Mouse (Mus musculus) heart, adult 18-20 months (tissue): ENCODE data around the gene Mtch1. TPM values are rescaled to one million over a fixed set of nuclear protein-coding genes. Genes with fewer than 3 reads are reported as not detected.

Source experiments
- DNase-seq, 2 experiments: peaks; one replicate each; pipeline ENCODE4 v3.0.0; 2021 to 2022; ENCODE audit warnings: mixed read lengths in 1 of 2
- total RNA-seq, 2 experiments: library from RNA; stranded (reverse); gene quantifications; 2 replicates each; pipeline ENCODE4 v1.2.3; 2021

The Mtch1 gene
- total RNA-seq, 2 experiments from 2014 or later, result 193 to 203 TPM

DNA sequence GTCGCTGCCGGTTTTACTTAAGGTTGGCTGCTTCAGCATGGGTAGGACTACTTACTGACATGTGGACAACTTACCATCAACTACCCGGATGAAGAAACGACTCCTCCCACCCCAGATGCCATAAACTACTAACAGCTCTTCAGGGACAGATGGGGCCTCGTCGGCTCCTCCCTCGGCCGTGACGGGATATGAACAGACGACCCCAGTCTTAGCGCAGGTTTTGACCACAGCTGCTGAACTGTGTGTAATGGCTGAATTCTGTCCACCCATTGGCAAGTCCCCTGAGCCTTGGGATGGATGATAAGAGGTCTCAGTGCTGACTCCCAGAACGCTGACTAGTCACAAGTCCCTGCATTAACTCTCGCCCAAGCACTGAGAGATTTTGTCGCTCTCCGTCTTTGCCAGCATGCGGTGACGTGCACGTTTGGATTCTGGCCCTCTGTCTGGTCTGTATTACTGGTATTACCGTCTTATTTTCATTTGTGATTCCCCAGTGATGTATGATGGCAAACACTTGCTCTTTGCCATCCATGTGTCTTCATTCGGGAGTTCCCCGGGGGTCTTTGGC lies 37.6 kb downstream of the Mtch1 start:
- peak; percentile 51 to 66 for DNase-seq

DNA sequence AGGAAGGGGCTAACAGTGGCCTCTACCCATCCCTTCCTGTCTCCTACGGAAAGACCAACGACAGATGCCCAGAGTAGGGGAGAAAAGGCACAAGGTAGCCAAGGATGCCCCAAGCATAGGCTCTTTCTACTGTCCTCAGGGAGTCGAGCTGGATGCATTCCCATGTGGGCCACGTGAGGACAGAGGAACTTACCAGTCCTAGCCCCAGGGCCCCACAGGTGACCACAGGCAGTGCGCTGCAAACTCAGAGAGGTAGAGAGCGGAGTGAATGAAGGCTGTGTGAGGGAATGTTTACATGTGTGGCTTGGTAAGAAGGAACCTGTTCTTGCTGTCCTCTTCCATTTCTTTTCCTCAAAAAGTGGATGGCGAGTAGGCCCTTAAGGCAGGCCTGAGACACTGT lies 41.9 kb downstream of the Mtch1 start:
- DNase-seq, result peak in 1 of 2 experiments; percentile 39

DNA sequence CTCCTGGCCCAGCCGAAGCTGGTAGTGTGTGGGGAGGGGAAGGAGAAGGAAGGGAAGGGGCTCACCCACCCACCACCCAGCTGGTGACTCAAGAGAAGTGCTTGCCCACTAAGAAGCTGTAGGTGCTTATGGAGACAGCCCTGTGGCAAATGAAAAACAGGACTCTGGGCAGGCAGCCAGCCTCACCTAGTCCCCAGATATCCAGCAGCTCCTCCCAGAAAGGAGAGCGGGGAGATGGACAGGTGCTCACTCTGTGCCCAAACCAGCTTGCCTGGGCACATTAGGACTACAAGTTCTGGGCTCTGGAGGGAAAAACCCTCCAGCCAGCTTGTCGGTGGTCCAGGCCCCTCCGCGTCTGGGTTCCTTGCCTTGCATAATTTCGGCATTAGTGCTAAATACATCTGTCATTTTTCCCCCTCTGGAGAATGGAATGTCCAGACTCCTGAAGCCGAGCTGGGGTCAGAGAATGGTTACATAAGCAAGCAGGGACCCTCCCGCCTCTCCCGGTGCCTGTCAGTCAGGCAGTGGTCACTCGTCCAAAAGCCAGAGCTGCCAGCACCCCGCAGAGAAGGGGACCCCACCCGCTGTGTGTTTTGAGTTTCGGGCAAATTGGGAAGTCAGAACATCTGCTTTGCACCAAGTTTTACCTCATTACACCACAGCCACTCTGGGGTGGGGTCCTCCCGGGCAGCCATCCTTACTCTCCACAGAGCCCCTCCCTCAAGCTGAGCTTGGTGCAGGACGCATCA lies 42.5 kb downstream of the Mtch1 start:
- peak; percentile 72 to 74 for DNase-seq

DNA sequence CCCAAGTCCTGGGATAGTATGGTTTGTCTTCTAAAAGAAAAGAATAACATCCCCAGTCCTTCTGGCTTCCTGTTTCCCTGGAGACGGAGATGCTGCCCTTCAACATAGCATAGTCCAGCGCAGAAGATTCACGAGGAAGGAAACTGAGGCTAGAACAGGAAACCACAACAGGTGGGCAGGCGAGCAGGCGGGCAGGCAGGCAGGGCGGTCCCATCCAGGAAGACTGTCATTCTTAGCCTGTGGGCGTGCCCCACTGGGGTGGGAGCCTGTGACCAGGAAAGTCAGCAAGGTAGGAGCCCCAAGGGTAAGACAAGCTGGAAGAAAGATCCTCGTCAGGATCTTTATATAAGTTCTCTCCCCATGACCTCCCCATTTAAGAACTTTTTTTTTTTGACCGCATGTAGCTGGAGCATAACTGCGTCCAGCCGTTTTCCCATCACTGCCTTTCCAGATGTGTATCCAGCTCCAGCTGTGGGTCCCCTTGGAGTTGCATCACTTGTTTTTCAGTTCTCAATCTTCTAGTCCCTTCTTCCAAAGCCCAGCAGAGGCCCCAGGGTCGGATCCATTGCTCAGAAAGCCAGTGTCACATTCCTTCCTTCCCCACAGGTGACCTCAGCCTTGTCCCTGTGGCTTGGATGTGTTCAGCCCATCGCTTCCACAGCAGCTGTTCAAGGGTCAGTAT lies 43.2 kb downstream of the Mtch1 start:
- DNase-seq, result peak; percentile 65 to 74

DNA sequence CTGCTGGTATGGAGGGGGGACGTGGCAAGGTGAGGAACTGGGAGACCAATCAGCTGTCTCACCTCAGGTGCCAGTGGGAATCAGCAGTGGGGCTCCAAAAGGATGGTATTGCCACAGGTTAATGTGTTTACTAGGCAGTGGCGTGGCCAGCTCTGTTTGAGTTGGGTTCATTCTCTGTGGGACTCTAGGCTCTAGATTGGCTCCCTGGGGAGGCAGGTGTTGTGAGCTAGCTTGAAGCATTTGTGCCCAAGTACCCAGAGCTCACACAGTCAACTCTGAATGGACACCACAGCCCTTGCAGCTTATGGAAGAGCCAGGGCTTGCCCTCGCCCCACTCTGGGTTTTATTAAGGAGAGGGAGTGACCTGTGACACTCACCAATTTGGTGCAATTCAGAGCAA lies 43.9 kb downstream of the Mtch1 start:
- no peak for DNase-seq

DNA sequence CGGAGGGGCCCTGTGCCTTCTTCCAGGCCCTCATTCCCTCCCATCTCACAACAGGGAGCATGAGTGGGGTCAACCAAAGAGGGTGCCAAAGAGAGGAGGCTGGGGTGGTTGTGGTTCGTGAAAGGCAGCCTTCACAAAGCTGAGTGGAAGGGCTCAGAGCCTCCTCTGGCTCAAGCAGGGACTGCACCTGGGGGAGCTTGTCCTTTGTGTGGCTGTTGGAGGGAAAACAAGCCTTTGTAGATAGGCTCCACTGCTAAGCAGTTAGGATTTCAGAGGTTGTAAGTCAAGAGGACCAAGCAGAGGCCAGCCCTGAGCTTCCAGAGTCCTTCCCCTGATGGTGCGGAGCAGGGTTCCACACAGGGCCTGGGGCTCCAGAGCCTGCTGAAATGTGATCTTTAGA lies 44.6 kb downstream of the Mtch1 start:
- no peak for DNase-seq

DNA sequence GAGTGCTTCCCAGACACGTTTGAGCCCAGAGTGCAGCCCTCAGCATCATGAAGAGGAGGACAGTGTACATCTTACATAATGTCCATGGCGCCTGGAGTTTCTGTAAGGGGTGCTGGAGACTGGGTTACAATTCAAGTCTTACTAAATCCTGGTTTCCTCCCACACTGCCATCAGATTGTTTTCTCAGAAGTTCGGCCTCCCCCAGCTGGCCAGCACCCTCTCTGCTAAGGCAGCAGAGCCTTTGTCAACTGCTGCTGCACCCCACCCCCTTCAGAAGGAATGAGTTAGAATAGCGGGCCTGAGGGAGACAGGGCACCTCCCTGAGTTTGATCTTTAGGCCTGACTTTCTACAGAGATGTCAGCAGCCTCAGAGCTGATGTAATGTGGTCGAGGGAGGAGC lies 45.6 kb downstream of the Mtch1 start:
- DNase-seq, result peak; percentile 54 to 67

DNA sequence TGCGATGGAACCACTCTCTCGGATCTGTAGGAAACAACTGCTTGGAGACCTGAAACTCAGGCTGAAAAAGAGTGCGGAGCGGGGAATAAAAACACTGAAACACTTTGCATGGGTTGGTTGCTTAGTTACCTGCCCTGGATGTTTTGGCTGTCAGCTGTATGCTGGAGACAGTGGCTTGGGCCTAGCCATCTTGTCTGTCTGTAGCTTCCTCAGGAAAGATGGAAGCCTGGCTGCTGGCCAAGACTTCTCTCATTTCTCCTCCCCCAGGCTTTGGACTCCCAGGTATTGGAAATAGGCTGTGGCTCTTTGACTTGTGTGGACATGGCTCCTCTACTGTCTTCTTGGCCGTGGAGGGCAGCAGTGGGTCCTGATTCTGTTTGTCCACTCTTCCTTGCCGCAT lies 46.3 kb downstream of the Mtch1 start:
- no peak for DNase-seq

DNA sequence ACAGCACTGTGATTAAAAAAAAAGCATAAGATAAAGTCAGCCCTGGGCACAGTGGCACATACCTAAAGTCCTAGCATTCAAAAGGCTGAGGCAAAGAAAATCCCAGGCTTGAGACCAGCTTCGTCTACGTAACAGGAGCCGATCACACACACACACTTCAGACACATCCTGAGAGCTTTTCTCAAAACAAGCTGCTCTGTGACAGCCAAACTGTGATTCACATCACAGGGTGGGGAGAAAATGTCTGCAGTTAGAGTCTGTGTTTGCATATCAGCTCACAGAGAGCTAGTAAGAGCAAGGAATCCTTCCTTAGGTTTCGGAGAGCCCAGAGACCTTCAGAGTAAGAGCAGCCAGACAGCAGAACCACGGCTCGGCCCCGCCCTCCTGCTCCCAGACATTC lies 46.8 kb downstream of the Mtch1 start:
- DNase-seq, result no peak

DNA sequence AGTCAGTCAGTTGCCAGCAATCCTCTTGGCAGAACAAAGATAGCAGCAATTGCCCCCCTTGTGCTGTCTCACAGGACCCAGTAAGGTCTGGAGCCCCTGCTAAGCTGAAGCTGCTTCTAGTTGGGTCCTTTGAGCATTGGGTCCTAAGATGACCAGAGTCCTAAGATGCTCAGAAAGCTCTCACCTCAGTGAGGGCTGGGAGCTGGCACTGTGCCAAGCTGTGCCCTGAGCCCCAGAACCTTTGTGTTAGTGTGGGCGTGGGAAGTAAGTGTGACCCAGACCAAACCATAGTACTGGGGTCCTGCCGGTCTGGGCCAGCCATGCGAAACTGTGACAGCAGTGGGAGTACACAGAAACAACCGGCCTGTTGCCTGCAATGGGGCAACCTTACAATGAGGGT lies 48.5 kb downstream of the Mtch1 start:
- no peak for DNase-seq

DNA sequence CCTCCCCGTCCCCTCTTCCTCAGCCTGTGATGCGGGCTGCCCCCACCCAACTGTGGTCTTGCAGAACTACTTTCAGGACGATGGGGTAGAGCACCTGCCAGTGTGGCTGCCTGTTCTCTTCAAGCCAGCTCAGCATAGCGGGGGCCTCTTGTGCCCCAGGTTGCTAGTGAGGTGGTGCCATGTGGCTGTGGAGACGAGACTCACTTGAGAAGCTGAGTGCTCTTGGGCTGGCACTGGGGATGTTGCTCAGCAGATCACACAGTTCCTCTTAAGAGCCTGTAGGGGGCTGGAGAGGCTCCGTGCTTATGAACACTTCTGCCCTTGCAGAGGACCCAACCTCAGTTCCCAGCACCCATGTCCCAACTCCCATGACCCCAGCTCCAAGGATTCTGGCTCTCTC lies 49.9 kb downstream of the Mtch1 start:
- no peak for DNase-seq

DNA sequence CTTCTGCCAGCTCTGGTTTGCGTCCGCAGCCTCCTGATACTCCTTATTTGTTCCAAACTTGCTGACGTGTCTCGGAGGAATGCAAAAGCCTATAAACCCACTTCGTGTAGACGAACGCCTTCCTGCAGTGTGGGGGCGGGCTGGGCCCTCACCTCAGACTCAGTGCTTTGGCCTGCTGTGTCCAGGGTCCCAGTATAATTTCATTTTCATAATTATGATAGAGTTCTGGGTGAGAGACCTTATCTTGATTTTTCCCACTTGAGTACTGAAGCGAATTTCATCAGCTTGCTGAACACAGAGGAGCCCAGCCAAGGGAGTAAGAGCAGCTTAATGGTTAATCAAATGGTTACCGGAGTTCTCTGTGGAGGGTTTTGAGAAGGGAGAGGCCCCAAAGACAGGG lies 50.4 kb downstream of the Mtch1 start:
- no peak for DNase-seq

DNA sequence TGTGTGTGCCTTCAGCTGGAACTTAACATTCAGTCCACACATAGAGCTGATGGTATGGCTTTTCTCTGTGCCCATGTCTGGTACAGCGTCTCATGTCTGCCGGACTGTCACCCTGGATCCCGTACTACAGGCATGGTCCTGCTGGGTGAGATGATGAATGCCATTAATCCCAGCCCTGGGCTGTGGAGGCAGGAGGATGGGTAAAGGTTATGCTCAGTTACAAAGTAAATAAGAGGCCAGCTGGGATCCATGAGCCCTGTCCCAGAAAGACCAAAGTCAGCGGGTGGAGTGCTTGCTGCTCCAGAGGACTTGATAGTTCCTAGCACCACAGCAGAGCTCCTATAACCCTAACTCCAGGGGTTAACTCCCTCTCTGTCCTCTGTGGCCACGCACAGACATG lies 51.9 kb downstream of the Mtch1 start:
- DNase-seq, result no peak

DNA sequence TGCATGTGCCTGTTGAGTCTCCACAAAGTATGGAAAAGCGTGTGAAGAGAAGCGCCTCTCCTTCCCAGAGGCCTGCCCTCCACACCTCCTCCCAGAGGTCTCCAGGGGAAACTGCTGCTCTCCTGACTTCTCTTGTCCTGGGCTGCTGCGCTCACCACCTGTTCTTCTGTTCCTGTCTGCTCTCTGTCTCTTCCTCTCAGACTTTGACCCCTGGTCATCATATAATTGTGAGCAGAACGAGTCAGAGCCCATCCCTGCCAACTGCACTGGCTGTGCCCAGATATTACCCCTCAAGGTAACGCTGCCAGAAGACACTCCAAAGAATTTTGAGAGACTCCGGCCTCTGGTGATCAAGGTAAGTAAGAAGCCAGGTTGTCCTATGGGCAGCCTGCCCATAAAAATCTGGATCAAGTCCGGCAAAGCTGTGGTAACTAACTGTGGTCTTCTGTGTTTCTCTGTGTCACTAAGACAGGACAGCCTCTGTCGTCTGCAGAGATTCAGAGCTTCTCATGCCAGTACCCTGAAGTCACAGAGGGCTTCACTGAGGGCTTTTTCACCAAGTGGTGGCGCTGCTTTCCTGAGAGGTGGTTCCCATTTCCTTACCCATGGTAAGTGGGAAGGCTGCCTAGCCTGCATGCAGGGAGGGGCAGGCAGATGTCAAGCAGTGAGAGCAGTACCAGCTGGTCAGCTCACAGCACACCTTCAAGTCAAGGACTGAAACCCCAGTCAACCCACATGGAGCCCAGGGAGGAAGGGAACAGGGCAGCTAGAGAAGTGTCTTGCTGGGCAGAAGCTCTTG lies 53.7 kb downstream of the Mtch1 start:
- peak; percentile 47 to 66 for DNase-seq

DNA sequence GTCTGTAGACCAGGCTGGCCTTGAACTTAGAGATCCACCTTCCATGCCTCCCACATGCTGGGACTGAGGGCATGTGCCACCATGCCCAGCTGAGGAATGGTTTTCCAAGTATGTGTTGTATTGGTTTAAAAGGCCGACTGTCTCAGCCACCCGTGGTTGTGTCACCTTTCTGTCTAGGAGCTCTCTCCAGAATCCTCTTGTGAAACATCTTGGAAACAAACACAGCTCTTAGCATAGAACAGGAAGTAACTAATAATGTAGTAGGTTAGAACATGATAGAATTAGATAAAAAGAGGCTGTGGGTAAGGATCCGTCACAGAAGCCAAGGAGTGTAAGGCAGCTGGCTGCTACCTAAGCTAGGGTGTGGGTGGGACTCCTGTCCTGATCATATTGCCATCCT lies 54.7 kb downstream of the Mtch1 start:
- no peak for DNase-seq

DNA sequence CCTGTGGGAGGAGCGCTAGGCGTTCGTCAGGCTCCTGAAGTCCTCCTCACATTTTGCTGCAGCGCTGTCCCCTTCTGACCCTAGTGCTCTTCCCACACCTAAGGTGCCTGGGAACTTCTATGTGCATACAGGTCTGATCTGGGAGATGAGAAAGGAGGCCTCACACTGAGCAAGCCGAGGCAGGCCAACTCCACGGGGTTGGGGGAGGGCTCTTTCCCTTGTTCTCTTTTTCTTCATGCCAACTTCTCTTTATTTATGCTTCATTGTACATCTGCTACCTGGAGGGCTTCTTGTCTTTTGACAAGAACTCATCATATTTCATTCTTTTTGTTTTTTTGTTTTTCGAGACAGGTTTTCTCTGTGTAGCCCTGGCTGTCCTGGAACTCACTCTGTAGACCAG lies 55.9 kb downstream of the Mtch1 start:
- DNase-seq, result no peak

DNA sequence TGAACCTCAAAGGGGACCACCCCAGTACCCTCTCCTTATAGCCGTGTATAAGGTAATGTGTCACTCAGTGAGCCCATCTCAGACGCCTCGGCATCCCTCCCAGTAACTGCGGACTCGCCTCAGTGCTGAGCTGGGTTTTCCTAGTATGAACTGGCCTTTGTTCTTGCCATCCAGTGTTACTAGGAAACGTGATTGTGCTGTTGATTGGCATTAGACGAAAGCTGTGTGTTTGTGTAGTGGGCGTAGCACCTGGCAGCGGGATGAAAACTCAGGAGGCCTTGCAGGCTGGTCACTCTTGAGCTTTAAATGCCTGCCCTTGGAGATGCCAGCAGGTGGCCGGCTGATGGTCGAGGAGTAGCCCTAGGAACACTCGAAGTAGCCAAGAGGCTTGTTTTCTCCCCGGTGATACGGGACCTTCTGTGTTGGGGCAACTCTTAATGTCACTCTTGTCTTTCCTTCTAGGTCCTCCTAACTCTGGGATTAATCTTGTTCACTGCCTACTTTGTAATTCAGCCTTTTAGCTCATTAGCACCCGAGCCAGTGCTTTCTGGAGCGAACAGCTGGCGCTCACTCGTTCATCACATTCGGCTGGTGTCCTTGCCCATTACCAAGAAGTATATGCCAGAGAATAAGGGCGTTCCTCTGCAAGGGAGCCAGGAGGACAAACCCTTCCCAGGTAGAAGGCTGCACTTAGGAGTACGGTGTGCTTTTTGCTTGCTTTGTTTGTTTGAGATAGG lies 65.3 kb downstream of the Mtch1 start:
- DNase-seq, result no peak

Other genes with a start within 250 kb of the Mtch1 start
- under 1 TPM in 1 of 2 experiments, not detected in 1; 0.69 TPM for gene Rab44, start 233.8 kb downstream of the Mtch1 start, total RNA-seq
- gene Cpne5, start 109.8 kb downstream of the Mtch1 start, total RNA-seq, result 1 to 10 TPM; 3.9 to 5.0 TPM
- gene Ppil1, start 83.7 kb downstream of the Mtch1 start, total RNA-seq, result 10 to 100 TPM; 34.9 to 36.5 TPM
- 100 to 1,000 TPM; 297 to 354 TPM for gene BC004004, start 79.1 kb downstream of the Mtch1 start, total RNA-seq
- 10 to 100 TPM; 22.7 to 29.1 TPM for gene Pi16, start 30.3 kb downstream of the Mtch1 start, total RNA-seq
- gene Fgd2, start 13.0 kb upstream of the Mtch1 start, total RNA-seq, result 1 to 10 TPM; 1.5 to 2.6 TPM
- 10 to 100 TPM; 12.7 to 21.2 TPM for gene Pim1, start 142.8 kb upstream of the Mtch1 start, total RNA-seq
- not detected for gene Gm17657, start 201.7 kb upstream of the Mtch1 start, total RNA-seq
- gene Tbc1d22b, start 201.9 kb upstream of the Mtch1 start, total RNA-seq, result 10 to 100 TPM; 12.5 to 13.3 TPM
- not detected for gene Tmem217, start 204.5 kb upstream of the Mtch1 start, total RNA-seq